Mouse (Mus musculus) natural killer cell, adult 2 months (primary cell): ENCODE measurements around the gene Tmem190.
"Not testable (repeated sequence)": the region's sequence is repeated elsewhere in the genome, so short reads cannot be mapped to it uniquely, and the experiment has no call there.

Experiments
- DNase-seq, 2 experiments: peaks; one replicate each; pipeline ENCODE4 v3.0.0; 2022; ENCODE audit warnings: low spot score in 2 of 2

Tmem190 gene

GRCm38 (mm10) chr7:4776131-4776530 is 6.6 kb upstream of the Tmem190 start:
- no peak for DNase-seq

- peak in 1 of 2 experiments; percentile 16 for DNase-seq
Measured at GRCm38 (mm10) chr7:4776861-4777830, 5.6 kb upstream of the Tmem190 start.

- no peak for DNase-seq
Measured at GRCm38 (mm10) chr7:4777851-4778637, 4.7 kb upstream of the Tmem190 start.

GRCm38 (mm10) chr7:4779921-4780320 is 2.8 kb upstream of the Tmem190 start:
- DNase-seq = peak in 1 of 2 experiments; percentile 11

- no peak for DNase-seq
Measured at GRCm38 (mm10) chr7:4782130-4782529, 607 bp upstream of the Tmem190 start.

- DNase-seq = no peak
Measured at GRCm38 (mm10) chr7:4783667-4784268, 1.0 kb downstream of the Tmem190 start.

- peak; percentile 21 to 27 for DNase-seq
Measured at GRCm38 (mm10) chr7:4788499-4789435, 6.0 kb downstream of the Tmem190 start.

GRCm38 (mm10) chr7:4789436-4789935 is 6.7 kb downstream of the Tmem190 start, which contains the start of gene Tmem238:
Gene Tmem238 (minus strand): TSS chr7:4789656.
- no peak for DNase-seq

- DNase-seq = peak; percentile 92 to 94
Measured at GRCm38 (mm10) chr7:4792278-4793212, 9.8 kb downstream of the Tmem190 start, which contains the start of gene Rpl28. Gene Rpl28 (plus strand): TSS chr7:4792874.

GRCm38 (mm10) chr7:4793248-4793647 is 10.5 kb downstream of the Tmem190 start:
- DNase-seq = peak in 1 of 2 experiments; percentile 6

GRCm38 (mm10) chr7:4793674-4794073 is 10.9 kb downstream of the Tmem190 start:
- DNase-seq = no peak

- no peak for DNase-seq
Measured at GRCm38 (mm10) chr7:4794631-4795168, 12.0 kb downstream of the Tmem190 start.

- peak; percentile 24 for DNase-seq
Measured at GRCm38 (mm10) chr7:4795767-4796433, 13.2 kb downstream of the Tmem190 start.

- DNase-seq = no peak
Measured at GRCm38 (mm10) chr7:4802247-4802646, 19.5 kb downstream of the Tmem190 start.

GRCm38 (mm10) chr7:4806716-4807115 is 24.0 kb downstream of the Tmem190 start:
- peak; percentile 32 to 42 for DNase-seq

- DNase-seq = not testable (repeated sequence)
Measured at GRCm38 (mm10) chr7:4811131-4811530, 28.4 kb downstream of the Tmem190 start.

- no peak for DNase-seq
Measured at GRCm38 (mm10) chr7:4811842-4812302, 29.1 kb downstream of the Tmem190 start.
